In the genomic region with DNA sequence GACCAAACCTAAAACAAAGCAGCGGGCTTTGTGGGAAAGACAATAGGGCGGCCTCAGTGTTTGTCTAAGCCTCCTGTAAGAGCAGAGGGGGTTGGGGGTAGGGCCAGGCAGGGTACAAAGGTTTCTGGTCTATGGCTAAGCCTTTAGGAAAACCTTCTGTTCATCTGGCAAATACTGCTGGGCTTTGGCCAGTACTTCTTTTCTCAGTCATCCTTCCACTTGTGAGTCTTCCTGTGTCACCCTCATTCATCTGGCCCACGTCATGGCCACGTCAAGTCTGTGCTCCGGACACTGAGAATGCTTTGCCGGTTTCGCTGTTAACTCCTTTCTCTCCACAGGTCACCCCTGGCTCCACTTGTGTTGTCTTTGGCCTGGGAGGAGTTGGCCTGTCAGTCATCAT, we compare ENCODE assay signal across 15 mouse cellular contexts. TPM values are rescaled to one million over a fixed set of nuclear protein-coding genes. Genes with fewer than 3 reads are reported as not detected.
A peak's percentile ranks its signal among the peaks of the same experiment; 100 is the strongest.
DNase-seq lines count a peak whose midpoint lies in the region; ATAC-seq and TF ChIP-seq lines count a peak whose summit lies in the region.
"Had no signal": no experiment of that assay in that cellular context is flagged by ENCODE, and none has a peak within 500 bp of the region (broad histone marks: within the 10 kb centered on the region; RNA-seq: fewer than 3 reads in every experiment).

No protein-coding gene starts in this region.

- H3K79me2 ChIP-seq in liver, adult 2 months (ENCODE audit: control insufficient read depth, insufficient read depth, low read length): peaks cover 3% of the 10 kb centered on the region; the same call in 1 of the 2 replicates

- H3K4me3 ChIP-seq in liver, adult 2 months (ENCODE audit: insufficient read depth, low read depth, low read length): no peak overlapping the region
- no peak overlapping the region for H3K4me3 ChIP-seq in intestine, postnatal 0 days (ENCODE audit: low read depth, low read length)
- no peak overlapping the region for H3K4me3 ChIP-seq in small intestine, adult 2 months (ENCODE audit: low read depth, low read length)
- H3K4me3 ChIP-seq: forebrain, embryonic 12.5 days; myocyte had no signal

- H3K4me2 ChIP-seq in intestine, postnatal 0 days (replicated peaks; ENCODE audit: low read depth): no peak overlapping the region
- H3K4me2 ChIP-seq: forebrain, embryonic 12.5 days had no signal

- peak; percentile 37 for ATAC-seq in intestine, postnatal 0 days
- no peak for ATAC-seq in inflammation-experienced regulatory T-cells, adult 6 months

- peak overlapping the region; percentile 72 for H3K9ac ChIP-seq in liver, adult 2 months (ENCODE audit: low read depth, low read length)
- H3K9ac ChIP-seq in intestine, postnatal 0 days (ENCODE audit: low read depth, low read length): no peak overlapping the region
- H3K9ac ChIP-seq: forebrain, embryonic 12.5 days had no signal

- WGBS in liver, adult 2 months: 19% methylated on average over 7 of the region's 7 CpGs
- WGBS in intestine, postnatal 0 days: 41% methylated on average over 7 of the region's 7 CpGs
- 36% methylated on average over 7 of the region's 7 CpGs for WGBS in small intestine, adult 2 months

- peak; percentile 54 to 88 for DNase-seq in adrenal gland, adult (ENCODE audit: inconsistent age in 2 of 2, low spot score in 1 of 2)
- no peak for DNase-seq in adrenal gland, adult 18-20 months (ENCODE audit: low spot score in 2 of 2)
- peak; percentile 99 for DNase-seq in liver, adult 2 months (ENCODE audit: extremely low read depth, low read depth, low spot score)
- no peak for DNase-seq in liver
- no peak for DNase-seq in frontal cortex, postnatal 14 days (ENCODE audit: low spot score in 2 of 2)
- DNase-seq: gastrocnemius, postnatal 36 days; heart, postnatal 4 days had no signal

- H3K4me1 ChIP-seq in liver, adult 2 months (ENCODE audit: control insufficient read depth, insufficient read depth, low read length): peaks cover 50% of the 10 kb centered on the region
- no peaks in the 10 kb centered on the region for H3K4me1 ChIP-seq in intestine, postnatal 0 days (replicated peaks; ENCODE audit: control insufficient read depth, insufficient read depth, low read length)
- H3K4me1 ChIP-seq in small intestine, adult 2 months (ENCODE audit: control insufficient read depth, insufficient read depth, insufficient read length, low read length): peaks cover 32% of the 10 kb centered on the region

- H3K27ac ChIP-seq in liver, adult 2 months (replicated peaks; ENCODE audit: insufficient read depth, low read depth, low read length): peak overlapping the region; percentile 99
- H3K27ac ChIP-seq in intestine, postnatal 0 days (ENCODE audit: low read depth, low read length): no peak overlapping the region
- H3K27ac ChIP-seq in small intestine, adult 2 months (ENCODE audit: insufficient read depth, low read depth, low read length): peak overlapping the region; percentile 69
- H3K27ac ChIP-seq: forebrain, embryonic 12.5 days; macrophage had no signal

- no peaks in the 10 kb centered on the region for H3K9me3 ChIP-seq in intestine, postnatal 0 days (ENCODE audit: control insufficient read depth)
- H3K9me3 ChIP-seq: forebrain, embryonic 12.5 days had no signal

- no peaks in the 10 kb centered on the region for H3K27me3 ChIP-seq in liver, adult 2 months (ENCODE audit: control insufficient read depth, insufficient read depth, low read length)
- H3K27me3 ChIP-seq in intestine, postnatal 0 days (replicated peaks; ENCODE audit: control insufficient read depth, insufficient read depth, low read length): no peaks in the 10 kb centered on the region
- no peaks in the 10 kb centered on the region for H3K27me3 ChIP-seq in small intestine, adult 2 months (ENCODE audit: control insufficient read depth, insufficient read depth, low read length)
- H3K27me3 ChIP-seq: forebrain, embryonic 12.5 days had no signal

- TF ChIP-seq POLR2A in liver, adult 2 months (IDR thresholded peaks at IDR 0.05; ENCODE audit: extremely low read depth, insufficient read depth, low read length): no peak
- no peak for TF ChIP-seq POLR2A in small intestine, adult 2 months (IDR thresholded peaks at IDR 0.05; ENCODE audit: low read depth, low read length)

- H3K36me3 ChIP-seq in liver, adult 2 months (ENCODE audit: control insufficient read depth, insufficient read depth, low read length): peaks cover 20% of the 10 kb centered on the region
- H3K36me3 ChIP-seq in intestine, postnatal 0 days (ENCODE audit: control insufficient read depth, insufficient read depth): no peaks in the 10 kb centered on the region
- H3K36me3 ChIP-seq in small intestine, adult 2 months (ENCODE audit: control insufficient read depth, insufficient read depth, low read length): no peaks in the 10 kb centered on the region
- H3K36me3 ChIP-seq: forebrain, embryonic 12.5 days had no signal

- TF ChIP-seq CTCF in liver, adult 2 months (IDR thresholded peaks at IDR 0.05; ENCODE audit: low read depth, low read length): no peak
- TF ChIP-seq CTCF in intestine, postnatal 0 days (IDR thresholded peaks at IDR 0.05; ENCODE audit: low read depth): no peak
- no peak for TF ChIP-seq CTCF in small intestine, adult 2 months (IDR thresholded peaks at IDR 0.05; ENCODE audit: extremely low read depth, insufficient read length, insufficient replicate concordance, low read depth, low read length)

RNA-seq across cellular contexts. Expression of gene Adh7, which starts 8.3 kb away (rescaled TPM):
- total RNA-seq in adrenal gland, adult 18-20 months (2021): 100 to 1,000 TPM in 1 of 2 experiments, 1 to 10 TPM in 1; 2.8 to 129 TPM
- total RNA-seq in liver, adult 2 months (2014; rRNA removed): 1.2 and 1.5 TPM in 2 replicates
- polyA plus RNA-seq in liver, adult 2 months (2012; rRNA removed): 0.40 and 1.7 TPM in 2 replicates
- polyA plus RNA-seq in intestine, postnatal 0 days (2015; fragmentation: Nextera tagmentation; extraction: Ambion mirVana): 0.31 and 0.64 TPM in 2 replicates
- 0.08 and 1.0 TPM in 2 replicates for polyA plus RNA-seq in small intestine, adult 2 months (2012; rRNA removed)
- not detected for polyA plus RNA-seq in inflammation-experienced regulatory T-cells, adult 6 months (2017; shearing (Covaris generic))
- total RNA-seq: heart, postnatal 4 days; left cerebral cortex, postnatal 25 days had no signal
- polyA plus RNA-seq: forebrain, embryonic 12.5 days; macrophage had no signal

RNA-seq across cellular contexts. Expression of gene 4930579F01Rik, which starts 32.2 kb away (rescaled TPM):
- not detected for total RNA-seq in adrenal gland, adult 18-20 months (2021)
- total RNA-seq in liver, adult 2 months (2014; rRNA removed): not detected in 2 replicates
- polyA plus RNA-seq in liver, adult 2 months (2012; rRNA removed): not detected in 2 replicates
- 0.09 and 0.10 TPM in 2 replicates for polyA plus RNA-seq in intestine, postnatal 0 days (2015; fragmentation: Nextera tagmentation; extraction: Ambion mirVana)
- polyA plus RNA-seq in small intestine, adult 2 months (2012; rRNA removed): not detected in 2 replicates
- polyA plus RNA-seq in inflammation-experienced regulatory T-cells, adult 6 months (2017; shearing (Covaris generic)): not detected
- total RNA-seq: gastrocnemius, postnatal 36 days; heart, postnatal 4 days; layer of hippocampus, adult 18-20 months; left cerebral cortex, postnatal 25 days had no signal
- polyA plus RNA-seq: forebrain, embryonic 12.5 days; macrophage; myocyte had no signal

RNA-seq across cellular contexts. Expression of gene Adh1, which starts 34.9 kb away (rescaled TPM):
- total RNA-seq in adrenal gland, adult 18-20 months (2021): 1,000 to 10,000 TPM in 1 of 2 experiments, 100 to 1,000 TPM in 1; 384 to 6,834 TPM
- total RNA-seq in liver, adult 2 months (2014; rRNA removed): 2,711 and 3,373 TPM in 2 replicates
- polyA plus RNA-seq in liver, adult 2 months (2012; rRNA removed): 3,177 and 3,191 TPM in 2 replicates
- polyA plus RNA-seq in intestine, postnatal 0 days (2015; fragmentation: Nextera tagmentation; extraction: Ambion mirVana): 101 and 113 TPM in 2 replicates
- 137 and 221 TPM in 2 replicates for polyA plus RNA-seq in small intestine, adult 2 months (2012; rRNA removed)
- 1 to 10 TPM in 2 of 3 experiments, not detected in 1; 1.9 to 3.3 TPM for polyA plus RNA-seq in inflammation-experienced regulatory T-cells, adult 6 months (2017; shearing (Covaris generic))
- polyA plus RNA-seq: macrophage, myocyte had no signal

Comparison
In these comparisons a context has a peak if more than half of its experiments do, and no peak if none do; other contexts are left out.
1. DNase-seq: peak in adrenal gland, adult (2 of 2) and liver, adult 2 months (single experiment); none in adrenal gland, adult 18-20 months (0 of 2), liver (single experiment) and frontal cortex, postnatal 14 days (0 of 2).
2. RNA of gene Adh1, which starts 34.9 kb away (polyA plus RNA-seq): 3,177 to 3,191 TPM in liver, adult 2 months, 137 to 221 TPM in small intestine, adult 2 months and 101 to 113 TPM in intestine, postnatal 0 days; 1.9 to 3.3 TPM in inflammation-experienced regulatory T-cells, adult 6 months; every median in the first group is over 10 times any median in the second.